Mouse (Mus musculus) liver, postnatal 0 days (tissue): Measurements from ENCODE around the gene Gpx4.

Experiments used
- CTCF ChIP-seq: sonication (generic); IDR thresholded peaks from 2 replicates; pipeline ENCODE4 v1.5.1; 2016; ENCODE audit warnings: antibody characterized with exemption, low read depth
- EP300 ChIP-seq: IDR thresholded peaks from 2 replicates; pipeline ENCODE4 v1.6.1; 2016; ENCODE audit warnings: antibody characterized with exemption, low read depth, mild to moderate bottlenecking

GRCm38 (mm10) chr10:80094684-80095083 lies 47.7 kb downstream of the Gpx4 start:
- TF ChIP-seq CTCF (no peak), EP300 (no peak)
